Mouse (Mus musculus) layer of hippocampus, adult 9-10 months (tissue): ENCODE measurements around the gene Srsf11.

Source experiments
- DNase-seq: peaks from one replicate; pipeline ENCODE4 v3.0.0; 2022; ENCODE audit warnings: low spot score

The Srsf11 gene

GRCm38 (mm10) chr3:158036329-158036988 lies at the start of gene Srsf11, which contains the start of gene Lrrc40:
TSS of gene Srsf11 (minus strand) at chr3:158036639.
TSS of gene Lrrc40 (plus strand) at chr3:158036662.
- peak; percentile 87 for DNase-seq

- DNase-seq = no peak
These were observed 41.4 kb upstream of the Srsf11 start for GRCm38 (mm10) chr3:158077828-158078227.

DNA sequence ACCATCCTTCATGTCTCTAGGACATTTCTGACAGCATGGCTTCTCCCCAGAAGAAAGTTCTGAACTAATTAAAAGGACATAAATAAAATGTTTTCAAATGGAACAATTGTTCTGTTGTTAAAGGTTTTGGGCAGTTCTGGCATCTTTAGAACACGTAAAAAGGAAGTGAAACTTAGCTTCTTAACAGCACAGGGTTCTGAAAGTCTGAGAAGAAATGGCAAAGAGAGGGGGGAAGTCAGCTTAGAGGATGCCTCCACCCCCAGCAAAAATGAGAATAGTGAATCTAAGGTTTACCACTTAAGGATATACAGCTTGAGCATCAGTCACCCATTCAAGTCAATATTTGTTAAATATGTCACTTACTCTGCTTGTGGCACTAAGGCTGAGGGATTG lies 40.9 kb upstream of the Srsf11 start:
- no peak for DNase-seq

- DNase-seq = no peak
These were observed 40.4 kb upstream of the Srsf11 start for GRCm38 (mm10) chr3:158076685-158077379.

DNA sequence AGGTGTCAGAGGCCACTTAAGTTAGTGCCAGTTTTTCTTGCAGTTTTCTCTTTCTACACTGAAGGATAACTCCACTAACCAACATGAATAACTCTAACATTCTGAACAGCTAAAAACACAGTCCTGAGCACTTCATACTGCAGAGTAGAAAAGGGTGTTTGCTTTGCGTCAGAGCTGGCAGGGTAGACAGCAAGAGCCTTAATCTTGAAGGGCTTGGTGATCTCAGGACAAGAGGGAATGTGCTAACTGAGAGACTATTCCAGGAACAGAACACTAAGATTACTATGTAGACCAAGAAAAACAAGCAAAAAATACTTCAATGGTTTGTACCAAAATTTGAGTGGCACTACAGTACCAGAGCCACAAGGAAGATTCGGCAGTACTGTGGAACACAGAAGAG lies 38.6 kb upstream of the Srsf11 start:
- no peak for DNase-seq

DNA sequence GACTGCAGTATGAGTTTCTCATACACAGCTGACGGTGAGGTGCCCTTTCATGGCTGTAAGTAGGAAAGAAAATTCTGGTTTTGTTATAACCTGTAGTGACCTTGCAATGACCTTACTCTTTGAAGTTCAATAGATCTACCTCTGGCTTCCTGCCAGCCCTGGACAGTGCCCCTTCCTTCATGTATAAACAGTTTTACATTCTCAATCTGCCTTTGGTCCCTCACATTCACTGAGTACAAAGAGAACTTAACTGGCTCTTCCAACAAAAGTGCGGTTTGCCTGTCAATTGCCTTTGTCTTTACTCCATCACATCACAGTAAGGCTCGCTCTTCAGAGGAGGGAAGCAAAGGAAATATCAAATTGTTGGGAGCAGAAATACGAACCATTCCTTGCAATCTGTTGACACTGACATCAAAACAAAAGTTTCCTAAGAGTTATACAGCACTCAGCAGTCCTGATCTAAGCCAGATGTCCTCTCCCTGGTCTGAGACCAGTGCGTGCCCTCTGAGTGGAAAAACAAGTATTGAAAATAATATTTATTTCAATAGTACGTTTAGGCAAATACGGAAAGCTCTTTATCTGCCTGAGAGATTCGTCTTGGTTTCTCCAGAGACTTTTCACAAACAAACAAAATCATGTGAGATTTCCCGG lies 32.3 kb upstream of the Srsf11 start:
- DNase-seq = no peak

DNA sequence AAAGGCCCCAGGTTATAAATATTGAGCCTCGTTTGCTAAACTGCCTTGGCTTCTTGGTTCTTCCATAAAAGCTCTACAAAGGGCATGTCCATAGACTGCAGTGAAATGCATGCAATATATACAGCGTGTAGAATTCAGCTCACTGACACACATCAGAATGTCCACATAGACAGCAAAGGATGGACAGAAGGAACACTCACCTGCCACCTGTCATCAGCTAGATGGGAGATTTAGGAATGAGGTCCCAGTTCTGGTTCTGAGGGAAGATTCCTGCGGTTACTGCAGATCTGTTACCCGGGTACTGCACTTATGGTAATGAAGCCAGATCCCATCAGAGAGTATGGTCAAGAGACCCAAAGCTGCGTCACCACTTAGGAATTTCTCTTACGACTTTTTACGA lies 31.5 kb upstream of the Srsf11 start:
- DNase-seq = no peak

DNA sequence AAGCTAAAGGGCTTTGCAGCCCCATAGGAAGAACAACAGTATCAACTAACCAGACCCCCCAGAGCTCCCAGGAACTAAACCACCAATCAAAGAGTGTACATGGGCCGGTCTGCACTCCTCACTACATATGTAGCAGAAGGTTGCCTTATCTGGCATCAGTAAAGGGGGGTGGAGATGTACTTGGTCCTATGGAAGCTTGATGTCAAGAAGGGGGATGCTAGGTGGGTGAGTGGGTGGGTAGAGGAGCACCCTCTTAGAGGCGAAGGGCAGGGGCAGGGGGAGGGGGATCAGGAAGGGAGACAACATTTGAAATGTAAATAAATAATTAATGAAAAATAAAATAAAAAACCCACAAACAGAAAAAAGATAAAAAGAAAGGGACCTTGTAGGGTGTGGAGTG lies 28.8 kb upstream of the Srsf11 start:
- DNase-seq = no peak

GRCm38 (mm10) chr3:158061811-158062523 lies 25.5 kb upstream of the Srsf11 start:
- no peak for DNase-seq

- DNase-seq = no peak
These were observed 24.3 kb upstream of the Srsf11 start for GRCm38 (mm10) chr3:158060621-158061291.

- DNase-seq = no peak
These were observed 13.1 kb upstream of the Srsf11 start for GRCm38 (mm10) chr3:158049508-158049907.

- DNase-seq = no peak
These were observed 4.3 kb upstream of the Srsf11 start for GRCm38 (mm10) chr3:158040755-158041154.

GRCm38 (mm10) chr3:158038106-158038505 lies 1.7 kb upstream of the Srsf11 start:
- DNase-seq = no peak

- DNase-seq = no peak
These were observed 573 bp downstream of the Srsf11 start for GRCm38 (mm10) chr3:158035866-158036265.

DNA sequence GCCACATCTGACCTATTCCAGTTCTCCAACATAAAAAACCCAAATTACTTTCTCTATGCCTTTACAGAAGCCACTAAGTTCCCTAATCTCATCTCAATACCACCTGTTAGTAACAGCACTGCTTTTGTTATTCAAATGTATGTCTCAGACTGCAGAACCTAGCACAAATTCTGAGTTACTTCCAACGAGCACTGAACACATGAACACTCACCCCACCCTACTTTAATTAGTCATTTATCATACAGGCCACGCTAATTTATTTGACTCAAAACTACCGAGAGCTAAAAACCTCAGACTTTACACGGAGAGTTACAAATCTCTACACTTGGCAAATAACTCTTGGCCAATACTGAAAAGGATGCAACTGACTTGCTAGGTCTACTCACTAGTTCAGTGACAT lies 4.3 kb downstream of the Srsf11 start:
- DNase-seq = no peak

DNA sequence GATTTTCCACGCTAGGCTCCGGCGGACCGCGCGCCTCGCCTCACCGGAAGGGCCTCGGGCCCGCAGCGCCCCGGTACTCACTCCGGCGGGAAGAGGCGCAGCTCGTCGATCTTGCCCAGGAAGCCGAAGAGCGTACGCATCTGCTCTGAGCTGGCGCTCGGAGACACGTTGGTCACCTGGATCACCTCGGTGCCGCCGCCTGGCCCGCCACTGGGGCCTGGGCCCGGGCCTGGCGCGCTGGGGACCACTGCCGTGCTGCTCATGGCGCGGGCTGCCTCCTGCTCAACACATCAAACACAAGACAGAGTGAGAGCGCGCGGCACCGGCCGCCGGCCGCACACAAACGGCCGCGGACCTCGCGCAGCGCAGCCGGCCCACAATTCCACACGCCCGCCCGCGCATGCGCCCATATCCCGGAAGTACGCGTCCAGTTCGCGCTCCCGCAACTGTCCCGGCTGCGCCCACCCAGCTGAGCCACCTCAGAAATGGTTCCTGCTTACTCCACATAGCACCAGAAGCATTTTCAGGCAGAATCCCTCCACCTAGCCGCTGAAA lies 5.0 kb downstream of the Srsf11 start:
- DNase-seq = peak; percentile 55

DNA sequence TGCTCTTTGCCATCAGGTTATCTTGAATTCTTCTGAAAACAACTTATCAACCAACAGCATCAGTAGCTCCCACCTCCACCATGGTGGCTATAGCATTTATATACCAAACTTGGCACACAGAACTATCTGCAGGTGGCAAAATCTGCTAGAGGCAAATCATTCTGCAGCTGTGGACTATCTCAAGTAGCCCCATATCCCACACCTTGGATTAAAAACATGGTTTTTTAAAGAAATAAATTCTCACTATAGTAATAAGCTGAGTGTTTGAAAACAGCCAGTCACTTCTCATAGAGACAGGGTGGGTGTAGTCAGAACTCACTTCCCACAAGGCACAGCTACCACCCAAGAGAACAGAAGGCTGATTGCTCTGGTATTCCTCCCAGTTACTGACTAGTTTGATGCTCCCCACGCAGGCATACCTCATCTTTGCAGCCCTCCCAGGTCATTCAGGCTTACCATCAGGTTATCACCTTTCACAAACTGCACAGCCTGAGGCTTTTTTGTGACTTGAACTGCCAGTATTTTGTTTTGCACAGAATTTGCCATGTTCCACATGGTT lies 26.6 kb downstream of the Srsf11 start:
- DNase-seq = peak; percentile 20

DNA sequence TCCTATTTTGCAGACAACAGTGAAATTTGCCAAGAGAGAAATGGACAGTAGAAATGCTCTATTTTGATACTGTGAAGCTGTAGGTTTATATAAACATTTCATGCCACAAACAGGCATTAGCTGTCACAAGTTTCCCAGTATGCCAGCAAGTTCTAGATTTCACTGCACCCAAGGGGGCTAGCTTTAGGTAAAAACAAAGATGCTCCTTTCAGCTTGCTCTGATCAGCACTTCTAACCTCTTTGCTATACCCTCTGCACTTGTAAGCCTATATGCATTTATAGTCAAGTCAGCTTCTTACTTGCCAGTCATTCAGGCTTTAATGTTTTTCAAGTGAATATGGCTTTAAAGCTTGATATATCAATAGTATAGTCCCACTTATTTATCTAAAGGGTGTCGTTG lies 27.8 kb downstream of the Srsf11 start:
- DNase-seq = no peak

DNA sequence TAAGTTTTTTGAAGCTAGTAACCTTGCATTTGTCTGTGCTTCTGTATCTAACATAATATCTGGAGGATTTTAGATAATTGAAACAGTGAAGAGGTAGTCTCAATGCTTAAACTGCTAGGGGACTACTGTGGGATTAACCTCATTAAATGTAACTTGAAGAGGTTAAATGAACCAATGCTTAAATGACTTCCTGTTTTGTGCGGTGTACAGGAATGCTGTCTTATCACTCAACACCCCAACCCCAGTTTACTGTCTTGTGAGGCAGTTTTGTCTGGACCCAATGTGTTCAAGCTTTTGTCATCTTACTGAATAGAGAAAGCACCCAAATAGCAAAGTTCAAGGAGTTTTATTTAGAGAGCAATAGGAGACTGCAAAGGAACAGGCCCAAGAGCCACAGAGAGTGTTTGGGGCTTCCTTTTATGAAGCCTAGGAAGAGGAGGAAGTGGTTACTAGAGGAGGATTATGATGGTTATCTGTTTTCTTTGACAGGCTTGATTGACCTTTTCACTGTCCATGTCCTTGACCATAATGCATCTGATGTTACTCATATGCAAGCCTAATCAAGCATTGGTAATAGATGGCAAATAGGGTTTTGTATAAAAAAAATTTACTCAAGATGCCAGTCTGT lies 37.6 kb downstream of the Srsf11 start:
- DNase-seq = no peak

GRCm38 (mm10) chr3:157995726-157996125 lies 40.7 kb downstream of the Srsf11 start:
- no peak for DNase-seq

DNA sequence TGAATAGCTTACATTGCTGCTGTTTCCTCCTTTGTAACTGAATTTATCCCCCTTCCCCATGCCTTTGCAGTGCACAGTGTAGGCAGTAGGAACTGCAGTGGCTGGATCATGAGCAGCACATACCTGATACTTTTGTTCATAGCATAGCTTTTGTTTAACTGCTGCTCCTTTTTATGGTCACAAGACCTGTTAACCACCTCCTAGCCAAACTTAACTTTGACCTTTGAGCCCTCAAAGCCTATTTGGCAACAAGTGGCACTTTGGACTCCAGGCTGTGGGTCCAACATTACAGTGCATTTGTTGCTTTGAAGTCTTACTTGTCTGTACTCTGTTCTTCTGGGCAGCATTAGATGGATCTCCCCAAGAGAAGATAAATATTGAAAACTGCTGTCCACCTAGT lies 43.1 kb downstream of the Srsf11 start:
- DNase-seq = no peak
